Mouse (Mus musculus) CH12.LX (cell line): ENCODE measurements around the gene Spats2.

Experiments
- CHD2 ChIP-seq: IDR thresholded peaks from 2 replicates; pipeline ENCODE4 v1.6.1; 2011; ENCODE audit warnings: low read length, improper control_type of control experiment
- CTCF ChIP-seq, 2 experiments: IDR thresholded peaks in 1 of 2; conservative IDR thresholded peaks in 1 of 2; 2 replicates each; pipeline ENCODE4 v1.5.1; 2011 to 2012; ENCODE audit warnings: low read depth in 2 of 2, low read length in 2 of 2, improper control_type of control experiment in 1 of 2, inconsistent platforms in 1 of 2, mild to moderate bottlenecking in 1 of 2, moderate library complexity in 1 of 2
- EP300 ChIP-seq: IDR thresholded peaks from 2 replicates; pipeline ENCODE4 v1.6.1; 2011; ENCODE audit warnings: low read length, improper control_type of control experiment
- MAX ChIP-seq: IDR thresholded peaks from 2 replicates; pipeline ENCODE4 v1.6.1; 2011; ENCODE audit warnings: low read length, improper control_type of control experiment
- MEF2A ChIP-seq: IDR thresholded peaks from 2 replicates; pipeline ENCODE4 v1.6.1; 2014; ENCODE audit warnings: low read depth, mild to moderate bottlenecking, inconsistent platforms, low read length, improper control_type of control experiment, borderline replicate concordance
- POLR2A ChIP-seq: IDR thresholded peaks from 2 replicates; pipeline ENCODE4 v1.6.1; 2011; ENCODE audit warnings: low read depth, mild to moderate bottlenecking, improper control_type of control experiment, low read length
- TBP ChIP-seq: conservative IDR thresholded peaks from 2 replicates; pipeline ENCODE4 v1.6.1; 2011; ENCODE audit warnings: low read depth, low read length, improper control_type of control experiment
- TCF12 ChIP-seq: IDR thresholded peaks from 2 replicates; pipeline ENCODE4 v1.6.1; 2014; ENCODE audit warnings: low read depth, mild to moderate bottlenecking, inconsistent platforms, low read length, improper control_type of control experiment
- USF2 ChIP-seq: conservative IDR thresholded peaks from 2 replicates; pipeline ENCODE4 v1.6.1; 2011; ENCODE audit warnings: low read depth, low read length, improper control_type of control experiment

- TF ChIP-seq MEF2A: no peak
- no peak for TF ChIP-seq CTCF (conservative IDR thresholded peaks at IDR 0.05 in 1 of 2, IDR thresholded peaks at IDR 0.05 in 1 of 2; ENCODE audit: low read depth in 2 of 2, low read length in 2 of 2)
- no peak for TF ChIP-seq TCF12
- TF ChIP-seq POLR2A: no peak
- TF ChIP-seq TBP: no peak
- TF ChIP-seq CHD2: no peak
- TF ChIP-seq MAX: no peak
- no peak for TF ChIP-seq EP300
- no peak for TF ChIP-seq USF2
Observed at GRCm38 (mm10) chr15:99112843-99113395, 12.8 kb upstream of the Spats2 start.
